Mouse (Mus musculus) c-Kit-positive CD71-positive TER-119-positive erythroid progenitor cells, embryonic 14.5 days (primary cell): Measurements from ENCODE around the gene Rbms2.
"Not testable (repeated sequence)": the region's sequence is repeated elsewhere in the genome, so short reads cannot be mapped to it uniquely, and the experiment has no call there.

Source experiments
- DNase-seq: peaks from one replicate; pipeline ENCODE4 v3.0.0-alpha.2; 2013; ENCODE audit warnings: low spot score

The Rbms2 gene

GRCm38 (mm10) chr10:128091564-128092505, 88.3 kb downstream of the Rbms2 start, which contains the start of gene Baz2a:
Baz2a (plus strand) TSS chr10:128091577.
- peak; percentile 87 for DNase-seq

- peak; percentile 98 for DNase-seq
Measured at GRCm38 (mm10) chr10:128090651-128091563, 89.2 kb downstream of the Rbms2 start.

GRCm38 (mm10) chr10:128089842-128090241, 90.3 kb downstream of the Rbms2 start:
- no peak for DNase-seq

- no peak for DNase-seq
Measured at GRCm38 (mm10) chr10:128088181-128088580, 91.9 kb downstream of the Rbms2 start.

- not testable (repeated sequence) for DNase-seq
Measured at GRCm38 (mm10) chr10:128087216-128087615, 92.9 kb downstream of the Rbms2 start.

DNA sequence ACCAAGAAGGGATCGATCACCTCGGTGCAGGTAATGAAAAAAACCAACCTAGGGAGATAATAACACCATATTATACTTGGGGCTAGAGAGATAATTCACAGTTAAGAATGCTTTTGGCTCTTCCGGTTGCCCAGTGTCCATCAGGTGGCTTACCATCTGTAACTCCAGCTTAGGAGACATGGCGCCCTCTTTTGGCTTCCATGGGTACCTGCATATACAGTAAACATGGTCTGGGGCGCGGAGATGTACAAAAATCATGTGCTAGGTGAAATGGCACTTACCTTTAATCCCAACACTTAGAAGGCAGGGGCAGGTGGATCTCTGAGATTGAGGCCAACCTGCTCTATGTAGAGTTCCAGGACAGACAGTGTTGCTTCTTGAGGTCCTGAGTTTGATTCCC, 93.7 kb downstream of the Rbms2 start:
- DNase-seq, result peak; percentile 52

DNA sequence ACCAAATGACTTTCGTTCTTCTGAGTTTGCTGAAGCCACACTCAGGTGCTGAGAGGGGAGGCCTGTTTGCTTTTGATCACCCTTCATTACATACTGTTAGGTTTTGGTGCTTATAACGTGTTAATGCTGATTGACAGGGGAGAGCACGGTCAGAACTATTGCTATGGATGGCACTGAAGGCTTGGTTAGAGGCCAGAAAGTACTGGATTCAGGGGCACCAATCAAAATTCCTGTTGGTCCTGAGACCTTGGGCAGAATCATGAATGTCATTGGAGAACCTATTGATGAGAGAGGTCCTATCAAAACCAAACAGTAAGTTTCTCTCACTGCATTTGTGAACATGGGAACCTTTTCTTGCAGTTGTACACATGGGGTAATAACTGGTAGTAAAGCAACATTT, 95.9 kb downstream of the Rbms2 start:
- no peak for DNase-seq

GRCm38 (mm10) chr10:128083688-128084087, 96.4 kb downstream of the Rbms2 start:
- DNase-seq, result no peak

GRCm38 (mm10) chr10:128082880-128083421, 97.1 kb downstream of the Rbms2 start, which contains the start of gene Atp5b:
Atp5b (plus strand) TSS chr10:128083273.
- peak; percentile 100 for DNase-seq

- no peak for DNase-seq
Measured at GRCm38 (mm10) chr10:128082477-128082808, 97.7 kb downstream of the Rbms2 start.

DNA sequence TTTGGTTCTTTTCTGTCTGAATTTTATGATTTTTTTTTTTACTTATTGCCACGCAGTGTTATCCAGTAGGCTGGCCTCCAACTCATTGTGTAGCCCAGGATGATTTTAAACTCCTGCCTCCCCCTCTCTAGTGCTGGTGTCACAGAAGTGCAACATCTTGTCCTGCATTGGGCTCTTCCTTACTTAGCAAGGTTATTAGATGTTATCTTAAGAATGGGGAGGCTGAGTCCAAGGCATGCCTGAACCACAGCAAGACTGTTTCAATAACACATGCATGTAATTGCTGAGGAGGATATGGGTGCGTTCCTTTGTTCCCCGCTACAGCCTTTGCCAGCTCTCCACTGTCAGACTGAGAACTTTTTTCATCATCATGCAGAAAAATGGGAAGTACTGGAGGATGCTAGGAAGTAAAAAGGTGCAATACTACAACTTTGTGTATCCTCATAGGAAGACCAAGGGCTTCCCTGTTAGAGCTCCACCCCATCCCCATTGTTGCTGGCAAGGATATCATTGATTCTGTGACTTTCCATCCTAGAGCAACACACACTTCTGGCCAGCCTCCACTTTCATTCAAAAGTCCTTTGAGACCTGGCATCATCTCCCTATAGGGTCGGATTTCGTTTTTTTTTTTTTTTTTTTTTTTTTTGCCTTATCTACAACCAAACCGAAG, 98.2 kb downstream of the Rbms2 start:
- no peak for DNase-seq
